Mouse (Mus musculus): ENCODE measurements at regions not wholly inside any gene's neighbourhood (a gene's known extent, or its start where the extent isn't known, plus 50 kb on each side); places are given as distances from the start of the nearest gene placed in this dataset.

GRCm38 (mm10) chr14:67133221-67133620 is 1124.2 kb upstream of the Gulo start:
- peaks cover 6% of the 10 kb centered on the region; the same call in 1 of the 2 replicates for H3K9me3 ChIP-seq (ENCODE audit: control insufficient read depth, low read length)
- no peak overlapping the region for H3K27ac ChIP-seq (replicated peaks; ENCODE audit: low read depth, low read length)
- peaks cover 9% of the 10 kb centered on the region for H3K4me1 ChIP-seq (ENCODE audit: control insufficient read depth, insufficient read depth, low read length)
- ATAC-seq (ENCODE audit: low FRiP score, low TSS enrichment), result no peak
- H3K36me3 ChIP-seq (ENCODE audit: control insufficient read depth, insufficient read depth, low read length), result no peaks in the 10 kb centered on the region
- H3K27me3 ChIP-seq (ENCODE audit: control insufficient read depth, insufficient read depth, low read length), result no peaks in the 10 kb centered on the region
- H3K9ac ChIP-seq (replicated peaks; ENCODE audit: low read length), result no peak overlapping the region
- H3K4me2 ChIP-seq (ENCODE audit: low read length), result no peak overlapping the region
- no peak for DNase-seq
- no peak overlapping the region for H3K4me3 ChIP-seq (replicated peaks; ENCODE audit: low read depth, low read length)
- 74% methylated on average over 6 of the region's 6 CpGs for WGBS

GRCm38 (mm10) chr14:67127118-67127517 is 1118.1 kb upstream of the Gulo start:
- Histone ChIP-seq H3K4me1 (ENCODE audit: control insufficient read depth, insufficient read depth, low read length) (no peaks in the 10 kb centered on the region), H3K9me3 (ENCODE audit: control insufficient read depth, low read length) (peaks cover 6% of the 10 kb centered on the region; the same call in 1 of the 2 replicates), H3K4me3 (replicated peaks; ENCODE audit: low read depth, low read length) (no peak overlapping the region), H3K4me2 (ENCODE audit: low read length) (no peak overlapping the region), H3K27me3 (ENCODE audit: control insufficient read depth, insufficient read depth, low read length) (no peaks in the 10 kb centered on the region), H3K27ac (replicated peaks; ENCODE audit: low read depth, low read length) (no peak overlapping the region), H3K36me3 (ENCODE audit: control insufficient read depth, insufficient read depth, low read length) (no peaks in the 10 kb centered on the region), H3K9ac (replicated peaks; ENCODE audit: low read length) (no peak overlapping the region)
- WGBS, result 67% methylated on average over 7 of the region's 7 CpGs
- ATAC-seq (ENCODE audit: low FRiP score, low TSS enrichment) (no peak), DNase-seq (no peak)

GRCm38 (mm10) chr14:67126254-67126653 is 1117.2 kb upstream of the Gulo start:
- WGBS, result 39% methylated on average over 6 of the region's 6 CpGs
- ATAC-seq (ENCODE audit: low FRiP score, low TSS enrichment) (no peak), DNase-seq (peak; percentile 57)
- Histone ChIP-seq H3K4me3 (replicated peaks; ENCODE audit: low read depth, low read length) (no peak overlapping the region), H3K9ac (replicated peaks; ENCODE audit: low read length) (no peak overlapping the region), H3K9me3 (ENCODE audit: control insufficient read depth, low read length) (peaks cover 6% of the 10 kb centered on the region; the same call in 1 of the 2 replicates), H3K36me3 (ENCODE audit: control insufficient read depth, insufficient read depth, low read length) (no peaks in the 10 kb centered on the region), H3K27ac (replicated peaks; ENCODE audit: low read depth, low read length) (no peak overlapping the region), H3K4me1 (ENCODE audit: control insufficient read depth, insufficient read depth, low read length) (no peaks in the 10 kb centered on the region), H3K27me3 (ENCODE audit: control insufficient read depth, insufficient read depth, low read length) (no peaks in the 10 kb centered on the region), H3K4me2 (ENCODE audit: low read length) (no peak overlapping the region)

- ATAC-seq (ENCODE audit: low FRiP score, low TSS enrichment), result no peak
- Histone ChIP-seq H3K36me3 (ENCODE audit: control insufficient read depth, insufficient read depth, low read length) (no peaks in the 10 kb centered on the region), H3K4me3 (replicated peaks; ENCODE audit: low read depth, low read length) (no peak overlapping the region), H3K4me1 (ENCODE audit: control insufficient read depth, insufficient read depth, low read length) (no peaks in the 10 kb centered on the region), H3K9ac (replicated peaks; ENCODE audit: low read length) (no peak overlapping the region), H3K4me2 (ENCODE audit: low read length) (no peak overlapping the region), H3K27ac (replicated peaks; ENCODE audit: low read depth, low read length) (no peak overlapping the region), H3K9me3 (ENCODE audit: control insufficient read depth, low read length) (no peaks in the 10 kb centered on the region), H3K27me3 (ENCODE audit: control insufficient read depth, insufficient read depth, low read length) (no peaks in the 10 kb centered on the region)
- WGBS, result 86% methylated on average over 7 of the region's 7 CpGs
- DNase-seq, result no peak
Measured at GRCm38 (mm10) chr14:67123300-67123699, 1114.3 kb upstream of the Gulo start.

Measured in midbrain, embryonic 14.5 days (tissue).